Mouse (Mus musculus): ENCODE measurements at regions not wholly inside any gene's neighbourhood (a gene's known extent, or its start where the extent isn't known, plus 50 kb on each side); places are given as distances from the start of the nearest gene placed in this dataset.

GRCm38 (mm10) chr13:110852996-110853727 lies 401.7 kb upstream of the Actbl2 start:
- ATAC-seq (replicated peaks; ENCODE audit: low FRiP score, low read depth) (no peak), DNase-seq (ENCODE audit: low spot score) (peak; percentile 55)
- TF ChIP-seq CTCF (IDR thresholded peaks at IDR 0.05; ENCODE audit: low read depth) = no peak
- H3K4me3 ChIP-seq (replicated peaks; ENCODE audit: low read depth, low read length) = no peak overlapping the region
- H3K4me1 ChIP-seq (replicated peaks; ENCODE audit: insufficient read depth, low read length) = no peaks in the 10 kb centered on the region
- no peaks in the 10 kb centered on the region for H3K27me3 ChIP-seq (ENCODE audit: insufficient read depth, low read length)
- no peaks in the 10 kb centered on the region for H3K9me3 ChIP-seq (replicated peaks; ENCODE audit: low read length)
- no peak overlapping the region for H3K27ac ChIP-seq
- H3K4me2 ChIP-seq (ENCODE audit: low read length) = no peak overlapping the region
- no peak overlapping the region for H3K9ac ChIP-seq (ENCODE audit: low read depth, low read length)
- WGBS = 31% methylated on average over 2 of the region's 2 CpGs
- no peaks in the 10 kb centered on the region for H3K36me3 ChIP-seq (ENCODE audit: insufficient read depth, low read length)

GRCm38 (mm10) chr13:110854213-110854612 lies 400.6 kb upstream of the Actbl2 start:
- DNase-seq (ENCODE audit: low spot score) = no peak

GRCm38 (mm10) chr13:110865902-110866512 lies 388.8 kb upstream of the Actbl2 start:
- Histone ChIP-seq H3K27ac (no peak overlapping the region), H3K27me3 (ENCODE audit: insufficient read depth, low read length) (no peaks in the 10 kb centered on the region), H3K9ac (ENCODE audit: low read depth, low read length) (no peak overlapping the region), H3K9me3 (replicated peaks; ENCODE audit: low read length) (no peaks in the 10 kb centered on the region), H3K4me1 (replicated peaks; ENCODE audit: insufficient read depth, low read length) (no peaks in the 10 kb centered on the region), H3K4me2 (ENCODE audit: low read length) (no peak overlapping the region), H3K36me3 (ENCODE audit: insufficient read depth, low read length) (no peaks in the 10 kb centered on the region), H3K4me3 (replicated peaks; ENCODE audit: low read depth, low read length) (no peak overlapping the region)
- DNase-seq (ENCODE audit: low spot score) (peak; percentile 8), ATAC-seq (replicated peaks; ENCODE audit: low FRiP score, low read depth) (no peak)
- WGBS = 31% methylated on average over 4 of the region's 4 CpGs
- TF ChIP-seq CTCF (IDR thresholded peaks at IDR 0.05; ENCODE audit: low read depth) = no peak

More at GRCm38 (mm10) chr13:110854213-110854612, 400.6 kb upstream of the Actbl2 start:
- WGBS = 40% methylated on average over 1 of the region's 1 CpGs
- no peak overlapping the region for H3K4me3 ChIP-seq (replicated peaks; ENCODE audit: low read depth, low read length)
- no peaks in the 10 kb centered on the region for H3K9me3 ChIP-seq (replicated peaks; ENCODE audit: low read length)
- H3K4me1 ChIP-seq (replicated peaks; ENCODE audit: insufficient read depth, low read length) = no peaks in the 10 kb centered on the region
- H3K36me3 ChIP-seq (ENCODE audit: insufficient read depth, low read length) = no peaks in the 10 kb centered on the region
- no peak overlapping the region for H3K27ac ChIP-seq
- no peak for TF ChIP-seq CTCF (IDR thresholded peaks at IDR 0.05; ENCODE audit: low read depth)
- no peak for ATAC-seq (replicated peaks; ENCODE audit: low FRiP score, low read depth)
- H3K9ac ChIP-seq (ENCODE audit: low read depth, low read length) = no peak overlapping the region
- no peak overlapping the region for H3K4me2 ChIP-seq (ENCODE audit: low read length)
- H3K27me3 ChIP-seq (ENCODE audit: insufficient read depth, low read length) = no peaks in the 10 kb centered on the region

- no peak overlapping the region for H3K27ac ChIP-seq
- H3K27me3 ChIP-seq (ENCODE audit: insufficient read depth, low read length) = no peaks in the 10 kb centered on the region
- no peaks in the 10 kb centered on the region for H3K36me3 ChIP-seq (ENCODE audit: insufficient read depth, low read length)
- peak; percentile 58 for TF ChIP-seq CTCF (IDR thresholded peaks at IDR 0.05; ENCODE audit: low read depth)
- no peaks in the 10 kb centered on the region for H3K4me1 ChIP-seq (replicated peaks; ENCODE audit: insufficient read depth, low read length)
- DNase-seq (ENCODE audit: low spot score) (peak; percentile 64), ATAC-seq (replicated peaks; ENCODE audit: low FRiP score, low read depth) (no peak)
- H3K4me3 ChIP-seq (replicated peaks; ENCODE audit: low read depth, low read length) = no peak overlapping the region
- no peaks in the 10 kb centered on the region for H3K9me3 ChIP-seq (replicated peaks; ENCODE audit: low read length)
- H3K9ac ChIP-seq (ENCODE audit: low read depth, low read length) = no peak overlapping the region
- 47% methylated on average over 2 of the region's 2 CpGs for WGBS
- H3K4me2 ChIP-seq (ENCODE audit: low read length) = no peak overlapping the region
Measured at GRCm38 (mm10) chr13:110866713-110867112, 388.1 kb upstream of the Actbl2 start.

- Histone ChIP-seq H3K36me3 (ENCODE audit: insufficient read depth, low read length) (no peaks in the 10 kb centered on the region), H3K27ac (no peak overlapping the region), H3K4me2 (ENCODE audit: low read length) (no peak overlapping the region), H3K9me3 (replicated peaks; ENCODE audit: low read length) (no peaks in the 10 kb centered on the region), H3K9ac (ENCODE audit: low read depth, low read length) (no peak overlapping the region), H3K27me3 (ENCODE audit: insufficient read depth, low read length) (no peaks in the 10 kb centered on the region), H3K4me1 (replicated peaks; ENCODE audit: insufficient read depth, low read length) (no peaks in the 10 kb centered on the region), H3K4me3 (replicated peaks; ENCODE audit: low read depth, low read length) (no peak overlapping the region)
- 73% methylated on average over 4 of the region's 4 CpGs for WGBS
- no peak for ATAC-seq (replicated peaks; ENCODE audit: low FRiP score, low read depth)
- TF ChIP-seq CTCF (IDR thresholded peaks at IDR 0.05; ENCODE audit: low read depth) = no peak
- DNase-seq (ENCODE audit: low spot score) = no peak
Measured at GRCm38 (mm10) chr13:110871125-110871775, 383.6 kb upstream of the Actbl2 start.

DNA sequence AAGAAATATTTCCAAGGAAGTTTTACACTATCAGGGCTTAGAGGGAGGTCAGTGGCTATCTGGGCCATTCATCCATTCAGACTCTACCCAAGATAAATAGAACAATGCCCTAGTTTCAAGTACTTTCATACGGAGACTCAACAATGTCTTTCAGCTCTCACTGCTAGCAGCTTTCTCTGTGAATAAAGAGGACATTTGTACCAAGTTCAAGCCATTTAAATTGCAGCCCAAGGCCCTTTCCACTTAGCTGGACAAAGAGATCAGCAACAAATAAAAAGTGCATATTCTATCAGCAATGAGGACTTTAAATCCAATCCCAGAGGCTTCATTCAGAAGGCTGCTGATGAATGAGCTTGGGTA lies 383.1 kb upstream of the Actbl2 start:
- 71% methylated on average over 1 of the region's 1 CpGs for WGBS
- Histone ChIP-seq H3K4me3 (replicated peaks; ENCODE audit: low read depth, low read length) (no peak overlapping the region), H3K4me2 (ENCODE audit: low read length) (no peak overlapping the region), H3K27ac (no peak overlapping the region), H3K36me3 (ENCODE audit: insufficient read depth, low read length) (no peaks in the 10 kb centered on the region), H3K4me1 (replicated peaks; ENCODE audit: insufficient read depth, low read length) (no peaks in the 10 kb centered on the region), H3K9me3 (replicated peaks; ENCODE audit: low read length) (no peaks in the 10 kb centered on the region), H3K27me3 (ENCODE audit: insufficient read depth, low read length) (no peaks in the 10 kb centered on the region), H3K9ac (ENCODE audit: low read depth, low read length) (no peak overlapping the region)
- ATAC-seq (replicated peaks; ENCODE audit: low FRiP score, low read depth) = no peak
- DNase-seq (ENCODE audit: low spot score) = no peak
- TF ChIP-seq CTCF (IDR thresholded peaks at IDR 0.05; ENCODE audit: low read depth) = no peak

Measured in kidney, postnatal 0 days (tissue).